In the genomic region with DNA sequence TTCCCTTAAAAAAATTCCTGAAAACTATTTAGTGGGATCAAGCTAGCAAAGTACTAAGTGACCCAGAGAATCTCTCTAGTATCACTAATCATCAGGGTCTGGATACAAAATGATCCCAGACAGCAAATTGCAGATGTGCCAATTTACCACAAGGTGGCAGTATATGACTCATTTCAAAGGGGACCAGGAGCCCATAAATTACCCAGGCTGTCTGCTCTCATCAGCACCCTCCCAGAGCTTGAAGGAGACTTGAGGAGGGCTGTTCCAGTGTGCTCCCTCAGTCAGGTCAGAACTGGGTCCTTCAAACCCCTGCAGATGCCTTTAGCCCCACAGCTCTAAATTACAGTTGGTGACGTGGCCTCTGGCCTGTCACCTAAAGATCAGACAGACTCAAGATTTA, we compare ENCODE assay signal across 8 mouse cellular contexts.
A peak's percentile ranks its signal among the peaks of the same experiment; 100 is the strongest.
DNase-seq lines count a peak whose midpoint lies in the region; ATAC-seq lines count a peak whose summit lies in the region.

No protein-coding gene starts in this region.

- H3K4me2 ChIP-seq in hindbrain, embryonic 14.5 days (replicated peaks): no peak overlapping the region

- H3K4me3 ChIP-seq in hindbrain, embryonic 14.5 days (replicated peaks; ENCODE audit: low read length): no peak overlapping the region

- H3K4me1 ChIP-seq in hindbrain, embryonic 14.5 days (replicated peaks; ENCODE audit: control insufficient read depth, insufficient read depth, low read length): peaks cover 14% of the 10 kb centered on the region; the same call in 1 of the 2 replicates

- peak; percentile 79; the same call in 1 of the 2 replicates for ATAC-seq in hindbrain, embryonic 14.5 days (ENCODE audit: low FRiP score)
- no peak for ATAC-seq in inflammation-experienced regulatory T-cells, adult 6 months

- H3K27me3 ChIP-seq in hindbrain, embryonic 14.5 days (ENCODE audit: control insufficient read depth, insufficient read depth, low read length): no peaks in the 10 kb centered on the region

- H3K27ac ChIP-seq in hindbrain, embryonic 14.5 days: no peak overlapping the region

- no peak overlapping the region for H3K9ac ChIP-seq in hindbrain, embryonic 14.5 days

- no peaks in the 10 kb centered on the region for H3K9me3 ChIP-seq in hindbrain, embryonic 14.5 days (ENCODE audit: control insufficient read depth, low read length)

- H3K36me3 ChIP-seq in hindbrain, embryonic 14.5 days (replicated peaks; ENCODE audit: control insufficient read depth, insufficient read depth): no peaks in the 10 kb centered on the region

- DNase-seq in right cerebral cortex, adult 2 months (ENCODE audit: low spot score in 2 of 2): peak; percentile 36 to 42
- DNase-seq in right cerebral cortex, postnatal 25 days: no peak
- DNase-seq in T-cell, adult 2 months (ENCODE audit: low spot score): peak; percentile 38
- peak; percentile 81 for DNase-seq in embryo, embryonic 10 days (ENCODE audit: low spot score)
- DNase-seq in hindbrain, embryonic 14.5 days (ENCODE audit: low spot score): peak; percentile 85
- DNase-seq in left cerebral cortex, postnatal 25 days (ENCODE audit: low spot score in 2 of 2): peak; percentile 31 to 59
- peak; percentile 57 for DNase-seq in neural tube, embryonic 10.5 days (ENCODE audit: extremely low spot score, low spot score)

- 22% methylated on average over 1 of the region's 1 CpGs for WGBS in hindbrain, embryonic 14.5 days

- intact Hi-C loops in left cerebral cortex, postnatal 25 days (cut with DNase I): loop anchor here (1.0 to 5.0 kb wide), 2 partner anchors 365 to 383 kb away; no protein-coding TSS in a partner anchor
